Mouse (Mus musculus) right cerebral cortex, adult 2 months (tissue): ENCODE results near the gene Etv4.

Source experiments
- DNase-seq, 2 experiments: peaks; one replicate each; pipeline ENCODE4 v3.0.0; 2021 to 2022; ENCODE audit warnings: low spot score in 2 of 2

The Etv4 gene

DNA sequence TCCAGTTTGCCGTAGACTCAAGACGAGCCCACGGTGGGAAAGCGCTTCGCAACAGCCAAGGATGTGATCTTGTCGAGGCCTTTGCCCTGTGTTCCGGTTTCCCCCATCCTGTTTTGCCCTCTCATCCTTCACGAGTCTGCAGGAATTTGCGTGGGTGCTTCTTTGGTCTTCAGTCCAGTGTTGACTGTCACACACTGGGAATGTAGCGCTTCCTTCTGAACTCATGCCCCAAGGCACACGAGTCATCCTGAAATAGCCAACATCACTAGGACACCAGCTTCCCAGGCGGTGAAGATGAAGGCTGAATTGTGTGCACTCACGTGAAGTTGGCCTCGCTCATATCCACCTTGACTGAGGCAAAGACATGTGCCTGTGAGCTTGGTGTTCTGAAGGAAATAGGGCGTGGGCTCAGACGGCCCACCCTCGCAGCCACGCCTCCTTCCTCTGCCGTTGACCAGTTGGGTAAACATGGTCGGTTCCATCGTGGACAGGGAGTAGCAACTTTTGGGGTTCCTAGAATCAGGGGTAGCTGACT lies 65.1 kb downstream of the Etv4 start:
- no peak for DNase-seq
